Mouse (Mus musculus) CH12.LX (cell line): ENCODE measurements around the gene B2m.
A peak's percentile ranks its signal among the peaks of the same experiment; 100 is the strongest.

Experiments
- MAFK ChIP-seq: IDR thresholded peaks from 2 replicates; pipeline ENCODE4 v1.6.1; 2011; ENCODE audit warnings: low read length, improper control_type of control experiment; ENCODE audit not compliant: insufficient replicate concordance
- SIN3A ChIP-seq: IDR thresholded peaks from 2 replicates; pipeline ENCODE4 v1.6.1; 2012; ENCODE audit warnings: low read length, improper control_type of control experiment, inconsistent platforms

GRCm38 (mm10) chr2:122116888-122117287 is 30.6 kb upstream of the B2m start:
- TF ChIP-seq SIN3A, result no peak
- TF ChIP-seq MAFK, result peak; percentile 99
